Comparison of ENCODE assay signal across 22 mouse cellular contexts in genomic region chr15:88800921-88801354, GRCm38 (mm10). TPM values are rescaled to one million over a fixed set of nuclear protein-coding genes. Genes with fewer than 3 reads are reported as not detected.
DNase-seq lines count a peak whose midpoint lies in the region; ATAC-seq and TF ChIP-seq lines count a peak whose summit lies in the region.
"Had no signal": no experiment of that assay in that cellular context is flagged by ENCODE, and none has a peak within 500 bp of the region (broad histone marks: within the 10 kb centered on the region; RNA-seq: fewer than 3 reads in every experiment).

No protein-coding gene starts in this region.

- no peak overlapping the region for H3K9ac ChIP-seq in intestine, embryonic 14.5 days (ENCODE audit: low read length)
- no peak overlapping the region for H3K9ac ChIP-seq in liver, embryonic 14.5 days (replicated peaks)
- no peak overlapping the region for H3K9ac ChIP-seq in midbrain, embryonic 13.5 days (replicated peaks)
- H3K9ac ChIP-seq: heart, embryonic 13.5 days; limb, embryonic 12.5 days; neural tube, embryonic 13.5 days had no signal

- H3K27ac ChIP-seq in intestine, embryonic 14.5 days (ENCODE audit: low read depth): no peak overlapping the region
- peak overlapping the region; percentile 4; the same call in 1 of the 2 replicates for H3K27ac ChIP-seq in kidney, adult 2 months (ENCODE audit: insufficient read depth, low read depth, low read length)
- H3K27ac ChIP-seq in liver, embryonic 14.5 days: no peak overlapping the region
- H3K27ac ChIP-seq in midbrain, embryonic 13.5 days: no peak overlapping the region
- H3K27ac ChIP-seq: heart, embryonic 13.5 days; left cerebral cortex, adult 2 months; limb, embryonic 12.5 days; neural tube, embryonic 13.5 days had no signal

- 71% methylated on average over 6 of the region's 6 CpGs for WGBS in intestine, embryonic 14.5 days
- WGBS in kidney, adult 2 months: 56% methylated on average over 6 of the region's 6 CpGs
- 62% methylated on average over 6 of the region's 6 CpGs for WGBS in liver, embryonic 14.5 days (ENCODE audit: insufficient replicate concordance)
- 84% methylated on average over 6 of the region's 6 CpGs for WGBS in midbrain, embryonic 13.5 days

- no peak for DNase-seq in intestine, embryonic 14.5 days (ENCODE audit: low spot score)
- DNase-seq in kidney, adult 2 months: peak; percentile 83
- DNase-seq in kidney, postnatal 25 days: peak; percentile 55 to 77
- DNase-seq in liver, embryonic 14.5 days (ENCODE audit: low read depth in 3 of 3, low spot score in 3 of 3): no peak
- no peak for DNase-seq in thymus, postnatal 36 days
- DNase-seq in heart, adult 11 months: no peak
- DNase-seq in adrenal gland, adult 2 months: no peak
- DNase-seq: adrenal gland, postnatal 25 days; cerebellum, adult 18-20 months; gastrocnemius, postnatal 25 days; heart, postnatal 36 days; right cerebral cortex, postnatal 25 days; thymus, postnatal 4 days had no signal

- no peaks in the 10 kb centered on the region for H3K4me1 ChIP-seq in intestine, embryonic 14.5 days (replicated peaks; ENCODE audit: control insufficient read depth, insufficient read depth, low read length)
- peaks cover 2% of the 10 kb centered on the region; the same call in 1 of the 2 replicates for H3K4me1 ChIP-seq in kidney, adult 2 months (ENCODE audit: control insufficient read depth, insufficient read depth, low read length)
- H3K4me1 ChIP-seq in liver, embryonic 14.5 days (replicated peaks; ENCODE audit: control insufficient read depth in 2 of 2, insufficient read depth in 2 of 2, low read length in 1 of 2): peaks cover 0 to 4% of the 10 kb centered on the region in 2 experiments; a peak in 2 of 4 replicates
- H3K4me1 ChIP-seq in midbrain, embryonic 13.5 days (replicated peaks): no peaks in the 10 kb centered on the region
- H3K4me1 ChIP-seq: heart, embryonic 13.5 days; limb, embryonic 12.5 days; neural tube, embryonic 13.5 days had no signal

- peaks cover 17% of the 10 kb centered on the region for H3K36me3 ChIP-seq in intestine, embryonic 14.5 days (ENCODE audit: control insufficient read depth, insufficient read depth, low read length)
- no peaks in the 10 kb centered on the region; the same call in 1 of the 2 replicates for H3K36me3 ChIP-seq in kidney, adult 2 months (ENCODE audit: control insufficient read depth, insufficient read depth, low read length)
- peaks cover 5% of the 10 kb centered on the region for H3K36me3 ChIP-seq in liver, embryonic 14.5 days (replicated peaks; ENCODE audit: control insufficient read depth, insufficient read depth, low read depth)
- peaks cover 29% of the 10 kb centered on the region for H3K36me3 ChIP-seq in midbrain, embryonic 13.5 days

- H3K4me3 ChIP-seq in intestine, embryonic 14.5 days (ENCODE audit: low read depth, low read length): no peak overlapping the region
- no peak overlapping the region for H3K4me3 ChIP-seq in kidney, adult 2 months (ENCODE audit: insufficient read depth, low read depth, low read length)
- no peak overlapping the region for H3K4me3 ChIP-seq in liver, embryonic 14.5 days (ENCODE audit: insufficient read depth in 1 of 2, low read depth in 2 of 2, low read length in 2 of 2)
- H3K4me3 ChIP-seq in midbrain, embryonic 13.5 days (replicated peaks): no peak overlapping the region
- H3K4me3 ChIP-seq: erythroblast, embryonic 14.5 days; heart, embryonic 13.5 days; left cerebral cortex, adult 2 months; limb, embryonic 12.5 days; megakaryocyte, embryonic 14.5 days; neural tube, embryonic 13.5 days had no signal

- no peak for TF ChIP-seq CTCF in kidney, adult 2 months (conservative IDR thresholded peaks at IDR 0.05; ENCODE audit: insufficient read depth, insufficient read length, low read depth, low read length)
- TF ChIP-seq CTCF in liver, embryonic 14.5 days (IDR thresholded peaks at IDR 0.05; ENCODE audit: low read depth): no peak

- no peak for TF ChIP-seq POLR2A in kidney, adult 2 months (IDR thresholded peaks at IDR 0.05; ENCODE audit: low read depth, low read length)

- ATAC-seq in intestine, embryonic 14.5 days (replicated peaks; ENCODE audit: low FRiP score, low TSS enrichment, low read depth): 0 out of 2 replicates have a peak, but pooled peaks have one; percentile 50
- peak; percentile 71 for ATAC-seq in liver, embryonic 14.5 days (ENCODE audit: insufficient read depth)
- no peak for ATAC-seq in midbrain, embryonic 13.5 days
- ATAC-seq: forebrain, embryonic 14.5 days; hindbrain, embryonic 16.5 days had no signal

- no peak for TF ChIP-seq EP300 in liver, embryonic 14.5 days (IDR thresholded peaks at IDR 0.05; ENCODE audit: low read depth)

- no peaks in the 10 kb centered on the region for H3K27me3 ChIP-seq in intestine, embryonic 14.5 days (replicated peaks; ENCODE audit: control insufficient read depth, insufficient read depth, low read length)
- no peaks in the 10 kb centered on the region for H3K27me3 ChIP-seq in kidney, adult 2 months (replicated peaks; ENCODE audit: control insufficient read depth, insufficient read depth, low read length)
- no peaks in the 10 kb centered on the region for H3K27me3 ChIP-seq in liver, embryonic 14.5 days (ENCODE audit: control insufficient read depth, insufficient read depth, low read length)
- H3K27me3 ChIP-seq in midbrain, embryonic 13.5 days: no peaks in the 10 kb centered on the region
- H3K27me3 ChIP-seq: heart, embryonic 13.5 days; limb, embryonic 12.5 days; megakaryocyte, embryonic 14.5 days; neural tube, embryonic 13.5 days had no signal

- no peak overlapping the region for H3K4me2 ChIP-seq in intestine, embryonic 14.5 days (ENCODE audit: low read length)
- H3K4me2 ChIP-seq in liver, embryonic 14.5 days (ENCODE audit: low read depth): no peak overlapping the region
- no peak overlapping the region for H3K4me2 ChIP-seq in midbrain, embryonic 13.5 days (replicated peaks)
- H3K4me2 ChIP-seq: heart, embryonic 13.5 days; limb, embryonic 12.5 days; neural tube, embryonic 13.5 days had no signal

- H3K9me3 ChIP-seq in intestine, embryonic 14.5 days (ENCODE audit: control insufficient read depth, low read length): no peaks in the 10 kb centered on the region
- no peaks in the 10 kb centered on the region for H3K9me3 ChIP-seq in liver, embryonic 14.5 days (ENCODE audit: control insufficient read depth, low read length)
- no peaks in the 10 kb centered on the region for H3K9me3 ChIP-seq in midbrain, embryonic 13.5 days
- H3K9me3 ChIP-seq: heart, embryonic 13.5 days; limb, embryonic 12.5 days; megakaryocyte, embryonic 14.5 days; neural tube, embryonic 13.5 days had no signal

RNA-seq across cellular contexts. Expression of gene Alg12, which starts 18.2 kb away (rescaled TPM):
- 11.8 and 13.6 TPM in 2 replicates for polyA plus RNA-seq in intestine, embryonic 14.5 days (2014; fragmentation: Nextera tagmentation; extraction: Ambion mirVana)
- polyA plus RNA-seq in kidney, adult 2 months (2012; rRNA removed): 18.1 and 21.3 TPM in 2 replicates
- polyA plus RNA-seq in liver, embryonic 14.5 days (2012; rRNA removed): 4.9 and 5.2 TPM in 2 replicates
- 4.9 and 5.9 TPM in 2 replicates for polyA plus RNA-seq in liver, embryonic 14.5 days (2014; fragmentation: Nextera tagmentation; extraction: Ambion mirVana)
- 10 to 100 TPM; 15.2 to 19.2 TPM for total RNA-seq in adrenal gland, adult 2 months (2021)
- 20.4 and 21.2 TPM in 2 replicates for polyA plus RNA-seq in adrenal gland, adult 2 months (2012; rRNA removed)
- 7.4 and 7.5 TPM in 2 replicates for polyA plus RNA-seq in midbrain, embryonic 13.5 days (2015; fragmentation: Nextera tagmentation; extraction: Ambion mirVana)

RNA-seq across cellular contexts. Expression of gene Creld2, which starts 18.5 kb away (rescaled TPM):
- 79.9 and 95.1 TPM in 2 replicates for polyA plus RNA-seq in intestine, embryonic 14.5 days (2014; fragmentation: Nextera tagmentation; extraction: Ambion mirVana)
- polyA plus RNA-seq in kidney, adult 2 months (2012; rRNA removed): 27.3 and 30.4 TPM in 2 replicates
- polyA plus RNA-seq in liver, embryonic 14.5 days (2012; rRNA removed): 16.2 and 25.4 TPM in 2 replicates
- 34.1 and 38.6 TPM in 2 replicates for polyA plus RNA-seq in liver, embryonic 14.5 days (2014; fragmentation: Nextera tagmentation; extraction: Ambion mirVana)
- total RNA-seq in adrenal gland, adult 2 months (2021): 10 to 100 TPM; 44.8 to 45.6 TPM
- 25.5 and 25.7 TPM in 2 replicates for polyA plus RNA-seq in adrenal gland, adult 2 months (2012; rRNA removed)
- polyA plus RNA-seq in midbrain, embryonic 13.5 days (2015; fragmentation: Nextera tagmentation; extraction: Ambion mirVana): 55.7 and 56.2 TPM in 2 replicates

RNA-seq across cellular contexts. Expression of gene Zbed4, which starts 49.5 kb away (rescaled TPM):
- 19.5 and 22.2 TPM in 2 replicates for polyA plus RNA-seq in intestine, embryonic 14.5 days (2014; fragmentation: Nextera tagmentation; extraction: Ambion mirVana)
- 5.2 and 5.6 TPM in 2 replicates for polyA plus RNA-seq in kidney, adult 2 months (2012; rRNA removed)
- 5.9 and 8.0 TPM in 2 replicates for polyA plus RNA-seq in liver, embryonic 14.5 days (2012; rRNA removed)
- 11.4 and 11.5 TPM in 2 replicates for polyA plus RNA-seq in liver, embryonic 14.5 days (2014; fragmentation: Nextera tagmentation; extraction: Ambion mirVana)
- total RNA-seq in adrenal gland, adult 2 months (2021): 10 to 100 TPM in 1 of 2 experiments, 1 to 10 TPM in 1; 7.5 to 13.2 TPM
- 1.7 and 2.0 TPM in 2 replicates for polyA plus RNA-seq in adrenal gland, adult 2 months (2012; rRNA removed)
- 28.0 and 28.7 TPM in 2 replicates for polyA plus RNA-seq in midbrain, embryonic 13.5 days (2015; fragmentation: Nextera tagmentation; extraction: Ambion mirVana)

Comparison
In these comparisons a context has a peak if more than half of its experiments do, and no peak if none do; other contexts are left out.
1. DNase-seq: peak in kidney, adult 2 months (single experiment) and kidney, postnatal 25 days (2 of 2); none in intestine, embryonic 14.5 days (single experiment), liver, embryonic 14.5 days (0 of 3), thymus, postnatal 36 days (0 of 2), heart, adult 11 months (single experiment) and adrenal gland, adult 2 months (single experiment).